Mouse (Mus musculus) fat pad, adult 2 months (tissue): ENCODE data around the gene Mrpl54.
"Not testable (repeated sequence)": the region's sequence is repeated elsewhere in the genome, so short reads cannot be mapped to it uniquely, and the experiment has no call there.

Experiments
- DNase-seq: peaks from one replicate; pipeline ENCODE4 v3.0.0-alpha.2; 2011; ENCODE audit warnings: low read depth, low spot score; ENCODE audit errors: extremely low read depth

Gene Mrpl54

GRCm38 (mm10) chr10:81230438-81231332 is 36.0 kb downstream of the Mrpl54 start, which contains the start of gene Atcay:
TSS of gene Atcay (minus strand) at chr10:81230833.
- no peak for DNase-seq

GRCm38 (mm10) chr10:81229735-81230437 is 36.8 kb downstream of the Mrpl54 start:
- DNase-seq, result no peak

GRCm38 (mm10) chr10:81223731-81224130 is 43.0 kb downstream of the Mrpl54 start:
- not testable (repeated sequence) for DNase-seq

- DNase-seq, result no peak
Observed at GRCm38 (mm10) chr10:81221402-81222015, 45.2 kb downstream of the Mrpl54 start.

GRCm38 (mm10) chr10:81217964-81218363 is 48.8 kb downstream of the Mrpl54 start:
- DNase-seq, result no peak

GRCm38 (mm10) chr10:81217267-81217666 is 49.5 kb downstream of the Mrpl54 start:
- DNase-seq, result not testable (repeated sequence)

- DNase-seq, result no peak
Observed at GRCm38 (mm10) chr10:81216810-81217209, 49.9 kb downstream of the Mrpl54 start.

GRCm38 (mm10) chr10:81216260-81216659 is 50.5 kb downstream of the Mrpl54 start:
- no peak for DNase-seq
